Mouse (Mus musculus) MEL (cell line): Measurements from ENCODE around the gene Naa20. TPM values are rescaled to one million over a fixed set of nuclear protein-coding genes. Genes with fewer than 3 reads are reported as not detected.
A peak's percentile ranks its signal among the peaks of the same experiment; 100 is the strongest.

ENCODE experiments used
- DNase-seq: peaks from one replicate; pipeline ENCODE4 v3.0.0; 2011; ENCODE audit warnings: low read depth, low spot score
- H3K27ac ChIP-seq: 2 replicates; pipeline ENCODE4 v1.5.1; 2012; ENCODE audit warnings: low read depth, mild to moderate bottlenecking, control low read depth, low read length, moderate library complexity; ENCODE audit not compliant: control insufficient read depth
- H3K27me3 ChIP-seq, 2 experiments: fragments of 150-350 bp in 1 of 2; sonication (generic) in 1 of 2; 2 replicates each; pipeline ENCODE4 v1.6.1; 2012; ENCODE audit warnings: low read length in 2 of 2, mild to moderate bottlenecking in 2 of 2, improper control_type of control experiment in 1 of 2, moderate library complexity in 1 of 2; ENCODE audit not compliant: insufficient read depth in 2 of 2, control insufficient read depth in 1 of 2
- H3K36me3 ChIP-seq, 2 experiments: 2 replicates each; pipeline ENCODE4 v1.6.1; 2012 to 2014; ENCODE audit warnings: low read length in 2 of 2, improper control_type of control experiment in 1 of 2, inconsistent platforms in 1 of 2, mild to moderate bottlenecking in 1 of 2; ENCODE audit not compliant: insufficient read depth in 2 of 2, control insufficient read depth in 1 of 2
- H3K4me1 ChIP-seq, 2 experiments: fragments of 150-350 bp in 1 of 2; sonication (generic) in 1 of 2; 2 replicates each; pipeline ENCODE4 v1.6.1; 2012; ENCODE audit warnings: low read length in 2 of 2, improper control_type of control experiment in 1 of 2, mild to moderate bottlenecking in 1 of 2; ENCODE audit not compliant: insufficient read depth in 2 of 2, control insufficient read depth in 1 of 2
- H3K4me3 ChIP-seq, 2 experiments: fragments of 150-350 bp in 1 of 2; sonication (generic) in 1 of 2; 2 replicates each; pipeline ENCODE4 v1.5.1; 2012; ENCODE audit warnings: low read depth in 2 of 2, low read length in 2 of 2, mild to moderate bottlenecking in 2 of 2, moderate library complexity in 2 of 2, control low read depth in 1 of 2, improper control_type of control experiment in 1 of 2; ENCODE audit not compliant: control insufficient read depth in 1 of 2, insufficient read depth in 1 of 2
- H3K79me2 ChIP-seq: 2 replicates; pipeline ENCODE4 v1.6.1; 2012; ENCODE audit warnings: mild to moderate bottlenecking, low read length, moderate library complexity; ENCODE audit not compliant: control insufficient read depth, poor library complexity, insufficient read depth
- H3K9ac ChIP-seq: 2 replicates; pipeline ENCODE4 v1.6.1; 2012; ENCODE audit warnings: low read depth, mild to moderate bottlenecking, control low read depth, low read length, moderate library complexity; ENCODE audit not compliant: control insufficient read depth, poor library complexity, severe bottlenecking
- H3K9me3 ChIP-seq: fragments of 150-350 bp; sonication (generic); replicated peaks from 2 replicates; pipeline ENCODE4 v1.6.1; 2012; ENCODE audit warnings: mild to moderate bottlenecking, low read length, improper control_type of control experiment, moderate library complexity; ENCODE audit not compliant: insufficient read depth
- BHLHE40 ChIP-seq: IDR thresholded peaks from 2 replicates; pipeline ENCODE4 v1.6.1; 2012; ENCODE audit warnings: low read depth, mild to moderate bottlenecking, inconsistent platforms, low read length, improper control_type of control experiment, borderline replicate concordance
- CHD2 ChIP-seq: IDR thresholded peaks from 2 replicates; pipeline ENCODE4 v1.6.1; 2011; ENCODE audit warnings: low read length, improper control_type of control experiment
- CTCF ChIP-seq, 3 experiments: IDR thresholded peaks in 2 of 3; conservative IDR thresholded peaks in 1 of 3; 2 replicates each; pipeline ENCODE4 v1.5.1; 2011 to 2012; ENCODE audit warnings: low read length in 3 of 3, low read depth in 2 of 3, mild to moderate bottlenecking in 2 of 3, improper control_type of control experiment in 1 of 3, inconsistent platforms in 1 of 3, mixed read lengths in 1 of 3, moderate library complexity in 1 of 3; ENCODE audit not compliant: control insufficient read depth in 1 of 3, insufficient read depth in 1 of 3, poor library complexity in 1 of 3, severe bottlenecking in 1 of 3
- E2F4 ChIP-seq: IDR thresholded peaks from 2 replicates; pipeline ENCODE4 v1.6.1; 2011; ENCODE audit warnings: low read depth, low read length, improper control_type of control experiment, borderline replicate concordance
- ELF1 ChIP-seq: IDR thresholded peaks from 2 replicates; pipeline ENCODE4 v1.6.1; 2014; ENCODE audit warnings: low read depth, mild to moderate bottlenecking, inconsistent platforms, low read length, improper control_type of control experiment, moderate library complexity
- EP300 ChIP-seq, 2 experiments: IDR thresholded peaks; 2 replicates each; pipeline ENCODE4 v1.6.1; 2011; ENCODE audit warnings: improper control_type of control experiment in 2 of 2, low read length in 2 of 2, low read depth in 1 of 2, mild to moderate bottlenecking in 1 of 2
- ETS1 ChIP-seq: IDR thresholded peaks from 2 replicates; pipeline ENCODE4 v1.6.1; 2012; ENCODE audit warnings: low read depth, mild to moderate bottlenecking, inconsistent platforms, low read length, improper control_type of control experiment, moderate library complexity
- GABPA ChIP-seq: IDR thresholded peaks from 2 replicates; pipeline ENCODE4 v1.6.1; 2012; ENCODE audit warnings: low read depth, mild to moderate bottlenecking, inconsistent platforms, low read length, improper control_type of control experiment, moderate library complexity
- GATA1 ChIP-seq: IDR thresholded peaks from 2 replicates; pipeline ENCODE4 v1.6.1; 2011; ENCODE audit warnings: low read depth, low read length, improper control_type of control experiment
- HCFC1 ChIP-seq: IDR thresholded peaks from 2 replicates; pipeline ENCODE4 v1.6.1; 2012; ENCODE audit warnings: low read depth, mild to moderate bottlenecking, inconsistent platforms, low read length, improper control_type of control experiment, moderate library complexity
- JUND ChIP-seq: IDR thresholded peaks from 2 replicates; pipeline ENCODE4 v1.6.1; 2011; ENCODE audit warnings: low read depth, mild to moderate bottlenecking, improper control_type of control experiment, low read length
- KAT2A ChIP-seq: conservative IDR thresholded peaks from 2 replicates; pipeline ENCODE4 v1.6.1; 2012; ENCODE audit warnings: low read depth, low read length, improper control_type of control experiment, inconsistent platforms
- MAFK ChIP-seq: IDR thresholded peaks from 2 replicates; pipeline ENCODE4 v1.6.1; 2011; ENCODE audit warnings: low read depth, mild to moderate bottlenecking, low read length, improper control_type of control experiment, borderline replicate concordance
- MAX ChIP-seq: IDR thresholded peaks from 2 replicates; pipeline ENCODE4 v1.6.1; 2011; ENCODE audit warnings: low read length, improper control_type of control experiment
- MEF2A ChIP-seq: IDR thresholded peaks from 2 replicates; pipeline ENCODE4 v1.6.1; 2014; ENCODE audit warnings: low read depth, mild to moderate bottlenecking, inconsistent platforms, low read length, improper control_type of control experiment; ENCODE audit not compliant: poor library complexity, insufficient replicate concordance, severe bottlenecking; ENCODE audit errors: extremely low read depth
- MXI1 ChIP-seq: IDR thresholded peaks from 2 replicates; pipeline ENCODE4 v1.6.1; 2011; ENCODE audit warnings: mild to moderate bottlenecking, low read depth, low read length, improper control_type of control experiment
- MYB ChIP-seq: IDR thresholded peaks from 2 replicates; pipeline ENCODE4 v1.6.1; 2011; ENCODE audit warnings: mild to moderate bottlenecking, low read depth, low read length, improper control_type of control experiment
- MYC ChIP-seq: IDR thresholded peaks from 2 replicates; pipeline ENCODE4 v1.6.1; 2011; ENCODE audit warnings: low read depth, mild to moderate bottlenecking, low read length, improper control_type of control experiment, moderate library complexity
- NELFE ChIP-seq: IDR thresholded peaks from 2 replicates; pipeline ENCODE4 v1.6.1; 2011; ENCODE audit warnings: low read depth, low read length, improper control_type of control experiment
- NRF1 ChIP-seq: IDR thresholded peaks from 2 replicates; pipeline ENCODE4 v1.6.1; 2014; ENCODE audit warnings: low read depth, mild to moderate bottlenecking, inconsistent platforms, low read length, improper control_type of control experiment, moderate library complexity; ENCODE audit not compliant: poor library complexity, insufficient read depth, severe bottlenecking
- POLR2AphosphoS2 ChIP-seq: IDR thresholded peaks from 2 replicates; pipeline ENCODE4 v1.6.1; 2011; ENCODE audit warnings: low read length, improper control_type of control experiment
- POLR2AphosphoS5 ChIP-seq: IDR thresholded peaks from 2 replicates; pipeline ENCODE4 v1.6.1; 2012; ENCODE audit warnings: low read depth, borderline replicate concordance, mild to moderate bottlenecking, inconsistent platforms, low read length, moderate library complexity, mixed read lengths
- RAD21 ChIP-seq: IDR thresholded peaks from 2 replicates; pipeline ENCODE4 v1.6.1; 2011; ENCODE audit warnings: mild to moderate bottlenecking, low read depth, low read length, improper control_type of control experiment
- RCOR1 ChIP-seq: IDR thresholded peaks from 2 replicates; pipeline ENCODE4 v1.6.1; 2012; ENCODE audit warnings: low read depth, mild to moderate bottlenecking, inconsistent platforms, low read length, improper control_type of control experiment
- SIN3A ChIP-seq: IDR thresholded peaks from 2 replicates; pipeline ENCODE4 v1.6.1; 2012; ENCODE audit warnings: low read length, improper control_type of control experiment, inconsistent platforms
- SMC3 ChIP-seq: IDR thresholded peaks from 2 replicates; pipeline ENCODE4 v1.6.1; 2011; ENCODE audit warnings: low read depth, low read length, improper control_type of control experiment
- TAL1 ChIP-seq: IDR thresholded peaks from 2 replicates; pipeline ENCODE4 v1.6.1; 2012; ENCODE audit warnings: mild to moderate bottlenecking, inconsistent platforms, low read length, moderate library complexity, mixed read lengths
- TBP ChIP-seq: IDR thresholded peaks from 2 replicates; pipeline ENCODE4 v1.8.0; 2011; ENCODE audit warnings: low read depth, low read length, improper control_type of control experiment
- TCF12 ChIP-seq: IDR thresholded peaks from 2 replicates; pipeline ENCODE4 v1.6.1; 2014; ENCODE audit warnings: low read depth, mild to moderate bottlenecking, inconsistent platforms, low read length, improper control_type of control experiment, moderate library complexity
- UBTF ChIP-seq: IDR thresholded peaks from 2 replicates; pipeline ENCODE4 v1.6.1; 2012; ENCODE audit warnings: low read depth, mild to moderate bottlenecking, inconsistent platforms, low read length, improper control_type of control experiment, moderate library complexity, borderline replicate concordance; ENCODE audit not compliant: insufficient read depth
- USF1 ChIP-seq: IDR thresholded peaks from 2 replicates; pipeline ENCODE4 v1.6.1; 2014; ENCODE audit warnings: low read depth, mild to moderate bottlenecking, inconsistent platforms, low read length, improper control_type of control experiment, moderate library complexity
- USF2 ChIP-seq, 2 experiments: IDR thresholded peaks; 2 replicates each; pipeline ENCODE4 v1.6.1; 2011 to 2012; ENCODE audit warnings: improper control_type of control experiment in 2 of 2, low read length in 2 of 2, borderline replicate concordance in 1 of 2, inconsistent platforms in 1 of 2, low read depth in 1 of 2, mild to moderate bottlenecking in 1 of 2; ENCODE audit not compliant: insufficient read depth in 1 of 2
- ZC3H11A ChIP-seq: IDR thresholded peaks from 2 replicates; pipeline ENCODE4 v1.6.1; 2012; ENCODE audit warnings: low read depth, mild to moderate bottlenecking, inconsistent platforms, low read length, improper control_type of control experiment
- ZMIZ1 ChIP-seq: IDR thresholded peaks from 2 replicates; pipeline ENCODE4 v1.6.1; 2012; ENCODE audit warnings: low read depth, mild to moderate bottlenecking, inconsistent platforms, low read length, improper control_type of control experiment, moderate library complexity
- ZNF384 ChIP-seq: IDR thresholded peaks from 2 replicates; pipeline ENCODE4 v1.6.1; 2012; ENCODE audit warnings: low read depth, mild to moderate bottlenecking, inconsistent platforms, low read length, improper control_type of control experiment
- polyA plus RNA-seq, 2 experiments: library from polyadenylated mRNA; stranded (reverse) in 1 of 2; unstranded in 1 of 2; fragments of >175 nt in 1 of 2; fragments of >200 nt in 1 of 2; gene quantifications; 2 replicates each; pipeline versions ENCODE4 v1.2.1 to v1.2.4; 2012; ENCODE audit warnings: low replicate concordance in 2 of 2, low read depth in 1 of 2; ENCODE audit not compliant: insufficient read length in 2 of 2, insufficient read depth in 1 of 2, missing spikeins in 1 of 2
- total RNA-seq: library from RNA; depleted of rRNA; stranded (reverse); fragments of 300-350 nt; gene quantifications from 2 replicates; pipeline ENCODE4 v1.2.3, GENCODE M21; 2012

Naa20 gene
- total and polyA plus RNA-seq, 3 experiments, result 86.3 to 88.1 TPM; not detected in 1

DNA sequence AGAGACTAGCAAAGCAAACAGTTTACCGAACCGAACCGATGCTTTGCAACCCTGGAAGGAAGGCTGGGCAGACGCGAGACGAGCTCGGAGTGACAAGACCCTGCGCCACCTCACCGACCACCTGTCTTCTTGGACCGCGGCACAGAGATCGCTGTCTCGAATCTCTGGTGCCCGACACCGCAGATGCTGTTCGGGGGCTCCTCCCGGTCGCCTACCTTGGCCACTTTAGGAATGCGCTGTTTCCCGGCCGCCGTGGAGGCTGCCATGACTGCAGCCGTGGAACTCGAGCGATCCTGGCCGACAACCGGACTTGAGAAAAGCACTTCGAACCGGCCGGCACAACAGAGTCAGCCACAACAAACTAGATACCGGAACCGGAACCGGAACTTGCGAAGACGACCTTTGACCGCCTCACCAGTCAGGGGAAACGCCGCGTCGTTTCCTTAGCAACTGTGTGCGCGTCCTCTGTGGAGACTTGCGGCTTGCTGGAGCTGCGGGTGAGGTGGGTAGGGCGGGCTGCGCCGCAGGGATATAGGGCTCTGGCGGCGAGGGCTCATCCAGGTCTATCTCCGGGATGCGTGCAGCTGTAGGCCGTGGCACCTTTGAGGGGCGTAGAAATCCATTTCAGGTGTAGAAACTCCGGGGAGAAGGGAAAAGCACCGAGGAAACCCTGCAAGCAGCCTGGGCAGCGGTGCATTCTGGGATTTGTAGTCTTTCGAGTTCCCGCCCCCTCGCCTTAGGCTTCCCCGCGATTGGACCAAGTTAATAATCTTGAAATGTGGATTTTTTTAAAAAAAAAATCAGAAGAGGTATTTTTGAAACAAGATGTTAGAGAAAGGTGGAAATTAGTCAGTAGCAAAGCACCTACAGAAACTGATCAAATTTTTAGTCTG is 32.7 kb downstream of the Naa20 start, which contains the start of the genes Cfap61 and Crnkl1:
Cfap61 (plus strand) TSS at position 446 of the 893 bp plus-strand sequence.
Crnkl1 (minus strand) TSS at position 676 of the 893 bp plus-strand sequence.
- Histone ChIP-seq H3K9me3 (no peaks in the 10 kb centered on the region), H3K27ac (peak within 1 kb of the TSS; percentile 27; the same call in 1 of the 2 replicates), H3K27me3 (peaks cover 0 to under 1% of the 10 kb centered on the region in 2 experiments; a peak in 1 of 4 replicates), H3K79me2 (peaks cover 5% of the 10 kb centered on the region), H3K36me3 (peaks cover 0 to 4% of the 10 kb centered on the region in 2 experiments; a peak in 3 of 4 replicates), H3K4me3 (peak within 1 kb of the TSS; percentile 85 to 99), H3K9ac (peak within 1 kb of the TSS; percentile 91), H3K4me1 (peaks cover 0 to 5% of the 10 kb centered on the region in 2 experiments; a peak in 1 of 4 replicates)
- DNase-seq, result peak; percentile 96
- TF ChIP-seq TCF12 (no peak), ZMIZ1 (no peak), EP300 (IDR thresholded peaks at IDR 0.05; ENCODE audit: low read depth in 1 of 2, low read length in 2 of 2) (no peak), MEF2A (no peak), NELFE (peak; percentile 83), ZNF384 (peak; percentile 94), MAX (no peak; the same call in 1 of the 2 replicates), E2F4 (peak; percentile 83), USF2 (IDR thresholded peaks at IDR 0.05; ENCODE audit: borderline replicate concordance in 1 of 2, insufficient read depth in 1 of 2, low read depth in 1 of 2, low read length in 2 of 2) (no peak), HCFC1 (peak; percentile 92), GATA1 (0 out of 2 replicates have a peak, but pooled peaks have one; percentile 11), RCOR1 (no peak), POLR2AphosphoS2 (no peak), JUND (no peak), SMC3 (no peak), BHLHE40 (no peak), ZC3H11A (no peak), ETS1 (no peak), TBP (no peak), TAL1 (no peak), CHD2 (peak; percentile 30; the same call in 1 of the 2 replicates), UBTF (no peak), MAFK (no peak), USF1 (no peak), MYB (no peak), SIN3A (peak; percentile 99), RAD21 (no peak), NRF1 (peak; percentile 21; the same call in 1 of the 2 replicates), GABPA (no peak), POLR2AphosphoS5 (no peak), MXI1 (peak; percentile 96), MYC (no peak), KAT2A (peak; percentile 66; the same call in 1 of the 2 replicates), ELF1 (peak; percentile 89), CTCF (IDR thresholded peaks at IDR 0.05 in 2 of 3, conservative IDR thresholded peaks at IDR 0.05 in 1 of 3; ENCODE audit: control insufficient read depth in 1 of 3, insufficient read depth in 1 of 3, low read depth in 2 of 3, low read length in 3 of 3, poor library complexity in 1 of 3, severe bottlenecking in 1 of 3) (no peak)
